Mouse (Mus musculus) lung, adult 18-20 months (tissue): ENCODE measurements around the gene Iqschfp.
A peak's percentile ranks its signal among the peaks of the same experiment; 100 is the strongest.

ENCODE experiments used
- DNase-seq, 2 experiments: peaks; one replicate each; pipeline ENCODE4 v3.0.0; 2022; ENCODE audit warnings: mixed read lengths in 2 of 2

Gene Iqschfp

DNA sequence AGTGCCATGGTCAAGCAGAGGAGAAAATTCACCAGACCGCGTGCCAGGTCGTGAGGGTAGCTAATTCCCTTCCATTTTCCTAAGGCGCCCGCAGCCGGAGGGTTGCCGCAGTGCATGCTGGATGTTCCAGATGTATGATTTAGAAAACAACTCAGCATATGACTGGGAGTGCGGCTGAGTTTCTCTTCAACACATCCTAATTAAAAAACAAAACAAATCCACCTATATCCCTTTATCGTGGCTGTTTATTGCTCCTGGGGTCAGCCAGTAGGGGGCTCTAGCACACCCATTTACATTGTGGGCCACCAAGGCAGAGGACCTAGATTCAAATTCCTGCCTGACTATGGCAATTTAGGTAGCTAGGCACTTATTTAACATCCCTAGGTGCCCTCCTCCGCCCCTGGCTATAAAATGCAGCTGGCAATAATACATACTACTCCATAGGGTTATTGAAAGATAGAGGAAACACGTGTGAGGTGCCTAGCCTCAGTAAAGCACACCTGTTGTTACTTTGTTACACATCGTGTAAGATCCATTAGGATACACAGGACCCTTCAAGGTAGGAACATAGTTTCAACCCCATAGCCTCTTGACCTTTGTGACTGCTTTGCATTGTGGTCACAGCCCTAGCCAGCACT, 690.2 kb downstream of the Iqschfp start:
- DNase-seq: no peak

DNA sequence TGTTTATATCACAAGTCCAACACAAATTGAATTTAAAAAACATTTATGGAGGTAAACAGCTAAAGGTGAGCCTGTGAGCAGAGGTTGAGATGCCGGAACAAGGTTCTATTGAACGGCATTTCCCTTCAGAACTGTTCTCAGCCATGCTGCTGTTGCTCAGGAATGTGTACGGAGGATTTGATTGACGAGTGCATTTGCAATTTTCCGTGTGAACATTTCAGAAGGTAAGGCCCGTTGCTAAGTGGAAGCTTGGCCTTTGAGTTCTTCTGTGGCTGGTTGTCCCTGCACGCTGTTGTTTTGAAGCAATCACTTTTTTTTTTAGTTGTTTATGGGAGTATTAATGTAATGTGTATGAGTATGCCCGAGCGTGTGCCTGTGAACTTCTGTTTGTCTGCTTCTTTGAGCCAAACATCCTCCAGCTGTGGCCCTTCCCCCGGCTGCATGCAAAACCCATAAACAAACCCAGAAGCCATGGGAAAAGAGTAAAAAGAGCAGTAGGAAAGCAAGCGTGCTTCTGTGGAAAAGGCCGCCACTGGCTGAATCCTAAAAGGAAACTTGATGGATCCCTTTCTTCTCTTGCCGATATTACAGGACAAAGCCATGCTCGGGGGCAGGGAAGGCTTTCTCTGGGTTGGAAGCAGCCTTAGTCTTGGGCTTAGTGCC, 691.1 kb downstream of the Iqschfp start:
- DNase-seq: peak; percentile 28 to 41

DNA sequence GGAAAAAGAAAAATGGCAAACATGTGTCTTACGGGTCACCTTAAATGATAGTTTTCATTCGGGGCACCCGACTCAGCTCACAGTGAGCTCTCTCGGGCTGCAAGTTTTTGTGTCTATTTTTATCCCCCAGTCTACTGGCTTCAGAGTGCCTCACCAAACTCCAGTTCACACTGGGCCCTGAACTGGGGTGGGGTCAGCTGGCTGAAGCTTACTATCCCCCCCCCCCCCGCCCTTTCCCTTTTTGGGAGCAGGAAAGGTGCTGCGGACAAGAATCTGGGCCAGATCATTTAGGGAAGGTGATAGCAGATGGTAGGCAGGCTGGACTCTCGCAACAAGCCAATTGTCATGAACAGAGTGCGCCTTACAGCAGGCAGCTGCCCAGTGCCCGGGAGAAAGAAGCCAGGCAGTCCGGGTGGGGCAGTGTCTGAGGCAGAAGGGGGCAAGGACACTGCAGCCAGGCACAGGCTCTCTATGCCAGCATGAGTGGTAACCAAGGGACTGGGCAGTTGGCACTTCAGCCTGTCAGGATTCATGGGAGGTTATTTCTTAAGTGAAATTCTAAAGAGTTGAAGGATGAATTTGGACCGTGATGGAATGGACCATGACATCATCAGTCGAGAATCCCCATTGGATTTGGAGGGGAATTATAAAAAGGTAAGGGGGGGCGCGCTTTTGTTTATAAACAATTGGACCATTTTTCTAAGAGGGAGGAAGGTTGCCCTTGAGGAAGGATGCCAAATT, 691.9 kb downstream of the Iqschfp start:
- peak; percentile 38 to 50 for DNase-seq

DNA sequence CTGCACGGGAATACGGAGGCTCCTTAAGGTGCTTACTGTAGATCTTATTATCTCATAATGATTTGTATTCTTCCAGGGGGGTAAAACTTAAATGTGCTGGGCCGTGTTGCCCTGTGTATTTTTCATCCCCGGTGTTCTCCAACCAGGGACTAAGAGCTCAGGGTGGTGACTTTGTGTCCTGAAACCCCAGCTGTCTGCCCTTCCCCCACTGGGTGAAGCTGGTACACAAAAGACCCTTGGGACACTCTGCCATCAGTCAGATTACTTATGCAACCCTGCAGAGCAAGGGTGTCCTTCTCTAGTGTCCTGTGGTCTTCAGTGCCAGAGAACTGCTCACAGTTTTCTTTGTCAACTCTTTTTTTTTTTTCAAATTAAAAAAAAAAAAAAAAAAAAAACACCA, 693.2 kb downstream of the Iqschfp start:
- no peak for DNase-seq

DNA sequence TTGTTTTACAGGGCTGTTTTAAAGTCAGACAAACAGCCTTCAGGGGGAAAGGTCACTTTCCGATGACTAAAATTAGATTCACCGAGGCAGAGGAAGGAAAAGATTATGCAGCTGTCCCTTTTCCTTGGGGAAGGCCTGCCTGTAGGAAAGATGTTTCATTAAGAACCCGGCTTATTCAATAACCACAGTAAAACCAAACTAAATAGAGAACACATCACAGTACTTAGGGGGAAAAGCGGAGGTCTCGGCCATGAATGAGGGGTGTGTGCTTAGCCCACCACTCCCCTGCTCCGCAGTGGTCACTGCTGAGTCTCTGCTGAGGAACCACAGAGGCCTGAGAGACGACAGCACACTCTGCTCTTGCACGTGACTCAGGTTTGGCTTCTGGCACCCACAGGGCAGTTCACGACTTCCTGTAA, 694.6 kb downstream of the Iqschfp start:
- DNase-seq: no peak

DNA sequence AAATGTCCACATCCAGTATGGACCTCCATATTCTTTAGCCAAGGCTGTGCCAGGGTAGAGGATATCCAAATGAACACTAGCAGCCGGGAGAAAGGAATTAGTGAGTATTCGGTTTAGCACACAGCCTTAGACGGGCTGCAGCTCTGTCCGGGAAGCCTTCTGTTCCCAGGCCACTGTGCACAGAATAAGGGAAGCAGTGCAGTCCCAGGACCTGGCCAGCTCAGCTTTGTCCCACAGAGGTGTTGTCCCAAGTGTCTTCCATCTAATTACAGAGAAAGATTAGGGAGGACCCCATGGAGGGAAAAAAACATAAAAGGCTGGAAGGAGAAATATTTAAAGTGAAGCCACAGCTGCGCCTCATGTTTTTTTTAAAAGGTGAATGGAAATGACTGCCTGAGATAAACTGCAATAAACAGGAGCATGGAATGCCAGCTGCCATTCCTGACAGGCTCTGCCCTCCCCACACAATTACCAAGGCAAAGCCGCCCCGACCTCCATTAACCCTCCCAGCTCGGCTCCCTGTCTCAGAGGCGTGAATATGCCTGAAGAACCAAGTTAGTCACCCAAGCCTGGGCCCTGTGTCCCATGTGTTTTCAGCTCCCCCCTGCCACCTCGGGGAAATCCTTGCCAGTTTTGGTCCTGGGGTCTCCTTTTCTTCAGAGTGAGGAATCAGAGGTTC, 695.7 kb downstream of the Iqschfp start:
- no peak for DNase-seq

DNA sequence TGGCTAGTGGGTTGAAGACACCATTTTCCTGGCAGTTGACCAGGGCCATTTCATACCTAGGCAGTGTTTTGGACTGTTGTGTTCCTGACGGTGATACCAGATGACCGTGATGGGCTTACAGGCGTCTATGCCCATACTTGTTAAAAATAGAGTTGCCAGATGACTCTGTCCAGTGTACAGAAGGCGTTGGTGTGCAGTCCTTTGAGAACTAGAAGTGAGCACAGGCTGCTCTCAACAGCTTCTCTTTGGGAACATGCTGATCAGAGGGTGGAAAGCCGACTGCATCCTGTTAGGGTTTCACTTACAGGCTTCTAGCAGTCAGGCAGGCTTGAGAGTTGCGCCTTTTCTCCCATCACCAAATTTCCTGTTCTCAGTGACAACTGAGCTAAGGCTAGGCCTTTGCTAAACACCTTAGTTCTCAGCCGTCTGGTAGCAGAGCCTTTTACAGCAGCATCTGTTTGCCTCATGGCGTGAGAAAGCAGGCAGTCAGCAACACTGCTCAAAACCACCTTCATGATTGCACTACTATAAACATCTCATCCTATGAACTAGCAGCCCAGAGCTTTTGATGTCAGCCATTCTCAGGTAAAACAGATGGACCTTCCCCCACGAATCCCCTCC, 697.3 kb downstream of the Iqschfp start:
- no peak for DNase-seq

DNA sequence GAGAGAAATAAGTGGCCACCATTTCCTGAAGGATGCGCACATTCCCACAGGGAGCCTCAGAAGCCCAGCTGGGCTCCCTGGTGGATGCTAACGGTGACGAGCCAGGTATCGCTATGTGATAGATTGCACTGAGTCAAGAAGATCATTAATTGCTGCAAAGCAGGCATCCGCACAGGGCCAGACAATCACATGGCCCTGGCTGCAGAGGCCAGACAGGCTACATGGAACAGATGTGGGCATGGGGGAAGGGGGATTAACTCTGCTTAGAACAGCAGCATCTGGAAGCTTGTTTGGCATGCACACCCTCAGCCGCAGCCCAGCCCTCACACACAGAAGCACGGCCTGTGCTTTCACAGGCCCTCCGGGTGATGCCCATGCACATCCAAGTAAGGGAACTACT, 698.4 kb downstream of the Iqschfp start:
- no peak for DNase-seq

DNA sequence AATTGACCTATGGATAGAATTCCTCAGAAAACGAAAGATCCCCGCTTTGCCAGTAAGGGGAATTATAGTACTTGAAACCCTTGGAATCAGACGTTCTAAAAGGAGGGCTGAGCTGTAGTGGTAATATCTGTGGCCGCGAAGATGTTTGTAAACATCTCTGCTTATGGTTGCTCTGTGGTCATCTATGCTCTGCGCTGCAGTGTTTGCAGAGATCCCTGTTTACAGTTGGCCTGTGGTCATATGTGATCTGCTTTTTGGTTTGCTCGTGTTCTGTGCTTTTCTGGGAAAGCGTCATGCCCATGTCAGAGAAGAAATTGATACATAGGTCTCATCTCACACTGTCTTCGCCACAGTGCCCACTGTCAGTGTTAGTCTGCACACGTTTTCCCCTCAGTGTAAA, 700.5 kb downstream of the Iqschfp start:
- DNase-seq: no peak

DNA sequence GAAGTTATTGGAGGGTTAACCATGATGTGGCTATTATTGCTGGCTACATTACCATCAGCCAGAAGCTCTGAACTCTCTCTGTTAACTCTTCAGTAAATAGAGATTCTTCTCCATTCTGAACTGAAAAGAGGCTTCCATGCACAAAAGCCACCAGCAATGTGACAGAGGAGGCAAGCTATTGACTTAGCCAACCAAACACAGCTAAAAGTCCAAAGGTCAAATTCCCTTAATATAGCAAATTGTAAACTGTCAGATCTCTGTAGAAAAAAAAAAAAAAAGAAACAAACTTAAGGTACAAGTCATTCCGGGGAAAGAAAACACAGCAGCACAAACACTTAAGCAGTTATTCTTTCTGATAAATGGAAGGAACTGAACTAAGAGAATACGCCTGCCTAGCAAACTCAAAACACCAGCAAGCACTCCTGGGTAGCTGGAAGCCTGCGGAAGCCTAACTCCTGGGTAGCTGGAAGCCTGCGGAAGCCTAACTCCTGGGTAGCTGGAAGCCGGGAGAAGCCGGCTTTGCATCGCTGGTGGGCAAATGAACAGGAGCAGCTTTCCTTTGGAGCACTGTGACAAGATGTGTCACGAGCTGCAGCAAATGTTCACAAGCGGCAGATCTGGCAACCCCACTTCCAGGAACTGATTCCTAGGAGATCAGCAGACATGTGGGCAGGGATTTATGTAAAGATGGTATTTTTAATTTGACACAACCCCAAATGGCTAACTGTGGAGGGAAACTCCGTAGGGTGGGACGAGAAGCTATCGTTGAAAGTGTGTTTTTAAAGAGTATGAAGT, 701.2 kb downstream of the Iqschfp start:
- no peak for DNase-seq

DNA sequence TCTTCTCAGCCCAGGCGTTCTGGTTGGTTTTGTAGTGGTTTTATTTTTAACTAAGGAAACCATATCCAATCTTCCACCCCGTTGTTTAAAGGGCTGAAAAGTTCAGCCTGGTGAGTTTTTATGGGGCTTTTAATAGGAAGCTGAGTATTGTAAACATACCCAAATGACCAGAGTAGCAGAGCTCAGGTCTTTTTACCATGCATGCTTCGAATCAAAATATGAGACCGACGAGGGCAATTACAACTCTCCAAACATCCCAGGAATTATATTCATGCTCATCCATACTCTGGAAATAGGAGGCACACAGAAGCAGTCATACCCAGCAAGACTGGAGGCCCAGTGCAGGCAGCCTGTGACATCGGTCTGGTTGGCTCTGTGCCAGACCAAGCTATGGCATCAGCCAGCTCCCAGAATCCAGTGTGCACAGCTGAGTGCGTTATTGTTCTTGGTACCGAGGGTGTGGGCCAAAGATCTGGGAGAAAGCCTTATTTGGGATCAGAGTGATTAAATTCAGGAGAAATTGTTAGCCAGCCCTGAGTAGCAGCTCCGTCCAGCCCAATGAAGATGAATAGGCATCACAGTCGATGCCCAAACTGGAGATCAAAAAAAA, 703.4 kb downstream of the Iqschfp start:
- DNase-seq: no peak

DNA sequence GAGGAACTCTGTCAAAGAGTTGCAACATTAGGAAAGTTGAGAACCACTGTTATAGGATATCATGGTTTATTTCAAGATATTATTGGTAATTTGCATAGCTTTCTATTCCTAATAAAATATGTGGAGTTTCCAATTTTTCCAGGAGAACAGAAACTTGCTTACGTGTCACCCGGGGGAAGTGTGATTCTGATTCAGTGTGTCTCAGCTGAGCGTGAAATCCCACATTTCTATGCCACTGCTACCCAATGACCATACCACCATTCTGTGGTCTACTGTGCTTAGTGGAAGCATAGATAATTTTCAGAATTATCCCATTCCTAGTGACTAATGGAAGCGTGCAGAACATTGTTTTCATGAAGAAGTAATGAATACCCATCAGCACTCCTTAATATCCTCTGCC, 704.9 kb downstream of the Iqschfp start:
- no peak for DNase-seq

DNA sequence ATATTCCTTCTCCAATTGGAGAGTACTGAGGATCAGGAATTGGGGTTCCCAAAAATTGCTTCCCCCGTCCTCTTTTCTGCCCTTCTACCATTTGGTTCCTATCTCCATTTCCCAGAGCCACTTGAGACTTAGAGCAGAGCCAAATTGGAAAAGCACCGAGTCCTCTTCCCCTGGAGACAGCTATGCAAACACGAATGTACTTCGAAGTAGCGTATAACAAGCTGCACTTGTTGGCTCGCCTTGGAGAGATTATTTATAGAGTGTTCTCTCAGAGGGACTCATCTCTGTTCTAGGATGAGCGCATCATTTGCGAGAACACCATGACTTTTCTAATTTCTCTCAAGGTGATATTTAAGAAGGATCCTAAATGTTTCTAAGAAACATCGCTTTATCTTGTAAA, 710.9 kb downstream of the Iqschfp start:
- peak in 1 of 2 experiments; percentile 50 for DNase-seq

DNA sequence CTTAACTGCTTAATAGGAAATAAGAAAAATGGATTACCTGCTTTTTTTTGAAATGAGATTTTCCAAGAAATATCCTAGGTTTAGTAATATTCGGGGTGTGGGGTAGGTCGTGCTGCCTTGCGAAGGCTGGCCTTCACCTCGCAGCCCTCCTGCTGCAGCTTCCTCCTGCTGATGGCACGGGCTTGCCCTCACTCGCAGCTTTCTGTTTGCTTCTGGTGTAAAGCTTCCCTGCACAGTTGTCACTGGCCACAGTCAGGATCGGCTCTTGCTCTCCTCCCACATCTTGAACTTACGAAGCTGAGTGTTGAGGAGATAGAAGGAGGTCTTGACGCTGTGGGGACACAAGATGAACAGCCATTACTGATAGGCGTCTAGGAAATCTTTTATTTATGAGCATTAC, 712.4 kb downstream of the Iqschfp start:
- DNase-seq: no peak

DNA sequence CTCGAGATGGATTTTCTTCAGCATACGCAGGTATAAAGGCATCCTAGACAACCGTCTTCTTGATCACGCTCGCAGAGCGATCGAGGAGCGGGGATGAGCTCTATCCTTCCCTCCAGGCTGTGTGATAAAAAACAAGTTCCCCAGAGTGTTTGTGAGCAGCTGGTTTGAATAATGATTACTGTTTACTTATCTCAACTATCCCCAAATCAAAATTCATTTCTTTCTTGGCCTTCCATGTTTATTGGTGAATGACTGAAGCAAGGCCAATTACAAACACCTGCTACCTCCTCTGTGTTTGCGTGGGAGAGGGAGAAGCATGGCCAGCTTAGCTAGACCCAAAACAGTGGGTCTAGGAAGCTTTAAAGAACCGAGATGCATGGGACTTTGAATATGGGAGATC, 712.9 kb downstream of the Iqschfp start:
- DNase-seq: no peak

DNA sequence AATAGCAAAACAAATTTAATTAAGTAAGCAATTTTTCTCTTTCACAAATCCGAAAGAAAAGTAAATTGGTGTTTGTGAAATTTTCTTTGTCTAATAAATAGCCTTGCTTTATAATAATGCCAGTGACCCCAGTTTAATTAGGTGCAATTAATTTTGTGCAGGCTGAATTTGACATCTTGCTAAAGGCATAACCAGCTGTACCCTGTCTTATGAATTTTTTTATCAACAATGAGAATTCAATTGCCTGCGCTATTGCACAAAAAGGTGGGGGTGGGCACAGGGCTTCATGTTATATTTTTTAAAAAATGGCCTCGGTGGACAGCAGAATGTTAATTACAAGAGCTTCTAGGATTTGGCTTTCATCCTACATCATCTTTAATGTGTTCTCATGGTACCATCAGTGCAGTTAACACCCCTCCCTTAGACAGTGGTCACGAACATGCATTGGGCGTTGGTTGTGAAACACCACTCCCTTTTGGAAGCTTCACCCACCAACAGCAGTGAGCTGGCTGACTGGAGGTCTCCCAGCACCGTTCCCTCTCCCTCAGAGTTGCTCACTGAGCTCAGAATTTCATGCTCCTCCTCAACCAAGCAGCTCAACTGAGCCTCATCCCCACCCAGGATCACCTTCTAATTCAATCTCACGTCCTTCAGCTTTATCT, 714.0 kb downstream of the Iqschfp start:
- no peak for DNase-seq

DNA sequence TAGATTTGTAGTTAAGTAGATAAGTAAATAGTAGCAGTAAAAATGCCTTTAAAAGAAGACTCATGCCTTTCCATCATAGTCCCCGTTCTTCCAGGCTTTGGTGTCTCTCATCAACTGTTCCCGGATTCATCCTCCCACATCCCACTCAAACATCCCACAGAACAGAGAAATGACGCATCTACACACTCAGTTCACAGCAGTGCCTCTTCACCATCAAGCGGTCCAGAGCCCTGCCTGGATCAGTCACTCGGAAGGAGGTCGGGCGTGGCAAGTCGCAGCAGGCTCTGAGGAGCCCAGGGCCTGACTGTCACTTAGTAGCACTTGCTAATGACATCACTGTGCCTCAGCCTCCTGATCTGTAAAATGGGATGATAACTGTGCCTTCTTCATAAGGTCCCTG, 714.7 kb downstream of the Iqschfp start:
- DNase-seq: no peak

DNA sequence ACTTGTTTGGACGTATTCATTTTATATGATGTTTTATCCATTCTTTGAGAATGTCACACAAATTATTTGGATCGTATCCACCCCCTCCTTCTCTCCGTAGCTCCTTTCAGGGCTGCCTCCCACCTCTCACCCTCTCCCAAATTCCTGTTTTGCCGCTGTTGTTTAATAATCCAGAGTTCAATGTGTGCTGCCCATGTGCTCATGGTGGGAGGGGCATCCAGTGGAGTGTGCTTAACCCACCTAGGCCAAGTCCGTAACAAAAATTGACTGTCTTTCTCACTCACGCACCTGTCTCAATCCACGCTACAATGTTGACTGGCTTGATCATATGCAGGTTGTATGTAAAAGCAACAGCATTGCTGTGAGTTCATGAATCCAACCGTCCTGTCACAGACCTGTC, 715.3 kb downstream of the Iqschfp start:
- DNase-seq: no peak

DNA sequence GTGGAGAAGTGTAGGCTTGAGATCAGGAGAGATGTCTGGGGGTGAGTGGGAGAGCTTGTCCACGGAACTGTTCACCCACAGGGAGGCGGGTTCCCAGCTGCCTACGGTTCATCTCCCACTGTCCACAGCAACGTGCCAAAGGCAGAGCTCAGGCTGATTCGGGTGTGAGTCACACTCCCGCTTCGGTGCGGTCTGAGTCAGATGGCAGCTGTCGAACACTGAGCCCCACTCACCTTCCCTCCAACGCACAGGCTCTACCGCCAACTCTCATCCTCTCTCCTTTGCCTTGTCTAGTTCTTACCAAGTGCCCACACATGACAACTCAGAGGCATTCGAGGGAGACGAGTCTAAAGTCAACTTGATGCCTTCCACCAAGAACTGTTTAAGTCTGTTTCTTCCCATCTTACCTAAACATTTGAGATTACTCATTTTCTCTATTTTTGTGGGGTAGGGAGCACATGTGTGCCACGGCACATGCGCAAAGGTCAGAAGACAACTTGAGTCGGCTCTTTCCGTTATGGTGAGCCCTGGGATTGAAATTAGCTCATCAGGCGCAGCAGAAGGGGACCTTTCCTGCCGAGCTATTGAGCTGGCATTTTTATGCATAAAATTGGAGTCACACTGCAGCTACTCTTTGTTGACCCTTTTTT, 716.9 kb downstream of the Iqschfp start:
- no peak for DNase-seq

DNA sequence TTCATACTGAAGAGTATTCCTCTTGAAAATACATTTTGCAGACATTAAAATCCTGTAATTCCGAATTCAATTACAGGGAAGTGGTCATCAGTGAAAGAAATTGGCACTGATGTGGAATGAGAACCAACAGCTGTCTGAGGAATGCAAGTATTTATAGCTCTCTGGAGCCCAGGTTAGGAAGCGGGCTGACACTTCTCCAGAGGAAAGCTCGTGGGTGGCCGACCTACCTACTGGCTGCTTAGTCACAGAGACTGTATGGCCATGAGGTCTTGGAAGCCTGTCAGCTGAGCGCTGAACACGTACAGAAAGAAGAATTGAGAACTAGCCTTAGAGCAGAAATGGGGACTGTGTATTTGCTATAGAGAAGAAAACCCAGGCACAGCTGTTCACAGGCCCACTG, 718.0 kb downstream of the Iqschfp start:
- DNase-seq: no peak
